Mouse (Mus musculus): ENCODE measurements around the gene Gm43552.
"Not testable (repeated sequence)": the region's sequence is repeated elsewhere in the genome, so short reads cannot be mapped to it uniquely, and the experiment has no call there.

Gene Gm43552

GRCm38 (mm10) chr5:65491767-65492715 is 592 bp downstream of the Gm43552 start:
- DNase-seq, result peak; percentile 76

DNA sequence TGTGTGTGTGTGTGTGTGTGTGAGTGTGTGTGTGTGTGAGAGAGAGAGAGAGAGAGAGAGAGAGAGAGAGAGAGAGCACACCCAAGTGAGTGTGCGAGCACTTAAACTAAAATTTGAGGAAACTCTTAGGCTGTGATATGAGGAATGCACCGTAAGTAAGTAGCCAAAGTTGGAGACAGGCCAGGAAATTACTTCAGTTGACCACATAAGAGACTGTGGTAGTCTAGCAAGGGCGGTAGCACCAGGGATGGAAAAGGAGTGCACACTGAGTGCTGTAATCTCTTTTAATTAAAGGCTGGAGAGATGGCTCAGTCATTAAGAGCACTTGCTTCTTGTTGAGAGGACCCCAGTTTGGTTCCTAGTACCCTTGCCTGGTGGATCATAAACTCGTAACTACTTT is 2.8 kb downstream of the Gm43552 start:
- peak; percentile 92 for DNase-seq

GRCm38 (mm10) chr5:65488725-65489124 is 3.9 kb downstream of the Gm43552 start:
- no peak for DNase-seq

DNA sequence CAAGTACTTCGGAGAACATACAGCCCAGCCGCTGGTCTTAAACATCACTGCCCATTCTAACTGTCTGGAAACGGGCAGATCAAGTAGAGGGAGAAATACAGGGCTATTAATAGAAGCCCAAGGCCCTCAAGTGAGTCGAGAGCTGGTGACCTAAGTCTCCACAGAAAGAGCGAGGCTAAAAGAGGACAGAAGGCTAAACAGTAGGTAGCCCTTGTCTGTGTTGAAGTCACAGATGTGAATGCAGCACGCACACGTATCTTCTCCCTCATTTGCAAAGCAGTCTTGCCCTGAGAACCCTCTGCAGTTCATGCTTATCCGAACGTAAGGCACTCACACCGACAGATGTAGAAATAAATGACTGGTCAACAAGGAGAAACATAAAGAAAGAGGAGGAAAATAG is 5.3 kb downstream of the Gm43552 start:
- DNase-seq, result peak; percentile 46

- DNase-seq, result no peak
Measured at GRCm38 (mm10) chr5:65486514-65486913, 6.1 kb downstream of the Gm43552 start.

DNA sequence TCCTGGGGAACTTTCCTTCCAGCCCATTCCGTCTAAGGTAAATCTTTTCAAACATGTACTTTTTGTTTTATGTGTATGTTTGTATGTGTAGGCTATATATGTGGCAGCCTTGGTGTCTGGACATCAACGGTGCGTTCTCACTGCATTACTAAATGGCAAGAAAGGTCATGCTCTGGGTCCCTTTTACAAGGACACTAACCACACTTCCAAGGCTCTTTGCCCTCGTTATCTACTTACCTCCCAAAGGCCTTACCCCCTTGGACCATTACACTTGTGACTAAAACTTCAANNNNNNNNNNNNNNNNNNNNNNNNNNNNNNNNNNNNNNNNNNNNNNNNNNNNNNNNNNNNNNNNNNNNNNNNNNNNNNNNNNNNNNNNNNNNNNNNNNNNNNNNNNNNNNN is 9.6 kb downstream of the Gm43552 start:
- no peak for DNase-seq

GRCm38 (mm10) chr5:65480511-65480910 is 12.1 kb downstream of the Gm43552 start:
- no peak for DNase-seq

DNA sequence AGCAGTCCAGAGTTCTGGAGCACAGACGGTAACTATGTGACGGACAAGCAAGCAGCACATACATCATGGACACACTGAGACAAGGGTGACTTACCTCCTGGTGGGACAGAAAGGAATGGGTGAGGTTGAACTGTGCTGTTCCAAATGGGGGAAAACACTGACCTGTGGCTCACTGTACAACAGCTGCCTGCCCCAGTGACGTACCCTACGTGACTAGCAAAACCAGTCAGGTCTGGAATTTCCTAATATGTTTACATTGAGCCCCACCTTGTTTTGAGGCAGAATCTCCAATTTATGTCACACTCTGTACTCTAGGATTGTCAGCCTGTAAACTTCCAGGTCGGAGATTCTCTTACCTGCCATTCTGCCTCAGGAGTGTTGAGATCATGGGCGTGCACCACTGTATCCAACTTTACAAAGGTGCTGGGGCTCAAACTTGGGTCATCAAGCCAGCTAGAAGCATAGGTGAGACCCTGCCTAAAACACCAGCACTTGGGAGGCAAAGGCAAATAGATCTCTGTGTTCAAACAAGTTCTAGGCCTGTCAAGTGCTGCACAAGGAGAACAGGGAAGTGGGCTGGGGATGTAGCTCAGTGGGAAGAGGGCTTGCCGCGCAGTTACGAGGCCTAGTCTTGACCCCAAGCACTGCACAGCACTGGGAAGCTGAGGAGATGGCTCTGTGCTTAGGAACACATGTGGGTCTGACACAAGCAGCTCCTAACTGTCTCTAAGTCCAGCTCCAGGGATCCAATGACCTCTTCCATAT is 12.8 kb downstream of the Gm43552 start:
- DNase-seq, result no peak

GRCm38 (mm10) chr5:65478224-65478623 is 14.4 kb downstream of the Gm43552 start:
- peak; percentile 64 for DNase-seq

DNA sequence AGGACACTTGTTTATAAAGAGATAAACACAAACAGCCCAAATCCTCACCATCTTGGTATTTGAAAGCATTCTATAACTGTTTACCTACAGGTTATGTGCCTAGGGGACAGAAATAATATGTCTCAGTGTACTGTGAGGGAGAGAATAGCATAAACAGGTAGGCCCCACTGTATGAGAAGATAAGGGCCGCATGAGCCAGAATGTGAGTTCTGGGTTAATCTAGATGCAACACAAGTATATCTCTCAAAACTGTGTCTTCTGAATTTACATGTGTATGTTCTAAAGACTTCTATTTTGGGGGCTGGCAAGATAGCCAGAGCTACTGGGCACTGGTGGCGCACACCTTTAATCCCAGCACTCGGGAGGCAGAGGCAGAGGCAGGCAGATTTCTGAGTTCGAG is 15.9 kb downstream of the Gm43552 start:
- DNase-seq, result not testable (repeated sequence)

DNA sequence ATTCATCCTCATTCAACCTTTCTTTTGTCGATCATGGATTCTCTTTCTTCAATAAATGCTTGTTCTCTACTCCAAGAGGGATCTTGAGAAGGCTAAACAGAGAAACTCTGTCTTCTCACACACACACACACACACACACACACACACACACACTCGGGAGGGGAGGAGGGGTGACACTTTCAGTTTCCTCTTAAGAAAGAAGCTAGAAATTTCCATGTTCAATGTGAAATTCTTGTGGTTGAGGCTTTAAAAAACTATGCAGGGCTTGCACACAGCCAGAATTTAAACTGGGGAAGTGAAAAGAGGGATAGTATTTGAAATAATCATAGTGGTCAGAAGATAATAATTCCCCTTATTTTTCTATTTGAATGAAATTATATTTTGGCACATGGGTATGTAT is 16.8 kb downstream of the Gm43552 start:
- peak; percentile 56 for DNase-seq

DNA sequence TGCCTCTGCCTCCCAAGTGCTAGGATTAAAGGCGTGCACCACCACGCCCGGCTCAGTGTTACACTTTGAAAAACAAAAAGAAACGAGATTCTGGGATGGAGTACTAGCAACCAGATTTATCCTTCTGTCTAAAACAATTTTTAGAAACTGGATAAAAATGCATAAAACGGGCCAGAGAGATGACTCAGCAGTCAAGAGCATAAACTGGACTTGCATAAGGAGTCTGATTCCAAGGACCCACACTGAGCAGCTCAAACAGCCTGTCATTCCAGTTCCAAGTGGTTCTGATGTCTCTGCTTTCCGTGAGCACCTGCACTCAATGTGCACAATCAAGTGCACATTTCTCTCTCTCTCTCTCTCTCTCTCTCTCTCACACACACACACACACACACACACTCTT is 22.9 kb downstream of the Gm43552 start:
- peak; percentile 42 for DNase-seq

DNA sequence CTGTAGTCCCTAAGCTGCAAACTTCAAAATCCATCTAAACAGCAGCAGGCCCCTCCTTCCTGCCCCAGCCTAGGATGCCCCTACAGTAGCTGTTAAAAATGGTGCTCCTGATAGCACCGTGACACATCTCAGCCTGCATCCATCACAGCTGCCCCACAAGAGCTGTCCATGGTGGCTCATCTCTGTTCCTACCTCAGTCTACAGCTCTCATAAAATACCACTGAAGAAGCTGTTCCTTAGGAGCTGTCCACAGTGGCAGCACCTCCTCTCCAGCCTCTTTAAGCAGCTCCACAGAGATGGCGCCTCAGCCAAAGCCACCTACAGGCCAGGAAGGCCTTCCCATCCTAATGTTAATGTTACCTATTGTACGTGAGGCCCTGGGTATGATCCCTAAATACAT is 25.7 kb downstream of the Gm43552 start:
- no peak for DNase-seq

GRCm38 (mm10) chr5:65460361-65460760 is 32.3 kb downstream of the Gm43552 start:
- no peak for DNase-seq

- DNase-seq, result no peak
Measured at GRCm38 (mm10) chr5:65459454-65459853, 33.2 kb downstream of the Gm43552 start.

- DNase-seq, result no peak
Measured at GRCm38 (mm10) chr5:65457846-65458245, 34.8 kb downstream of the Gm43552 start.

DNA sequence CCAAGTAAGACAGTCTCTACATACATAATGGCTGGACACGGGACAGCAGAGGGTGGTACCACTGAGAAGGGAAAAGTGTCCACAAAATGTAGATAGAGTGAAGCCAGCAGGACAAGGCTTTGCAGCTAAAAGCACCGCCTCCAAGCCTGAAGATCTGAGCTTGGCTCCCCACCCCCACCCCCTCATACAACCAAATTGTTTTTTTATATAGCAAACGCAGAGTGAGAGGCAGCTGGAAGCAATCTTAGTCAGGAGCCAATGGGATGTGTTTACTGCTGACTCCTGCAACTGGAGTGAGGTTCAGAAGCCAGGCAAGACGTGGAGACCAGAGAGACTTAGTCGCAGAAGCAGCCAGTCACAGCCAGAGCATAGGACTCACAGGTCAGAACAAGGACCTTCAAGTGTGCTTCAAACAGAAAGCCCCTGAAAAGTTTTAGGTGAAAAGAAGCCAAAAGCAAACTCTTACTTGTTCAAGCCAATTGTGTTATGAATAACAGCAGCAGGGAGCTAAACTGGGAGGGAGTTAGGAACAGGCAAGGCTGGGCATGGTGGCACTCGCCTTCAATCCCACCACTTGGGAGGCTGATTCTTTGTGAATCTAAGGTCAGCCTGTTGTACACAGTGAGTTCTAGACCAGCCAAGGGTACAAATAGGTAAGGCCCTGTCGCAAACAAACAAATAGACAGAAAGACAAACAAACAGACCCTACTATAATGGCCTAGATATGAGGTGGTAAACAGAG is 35.4 kb downstream of the Gm43552 start:
- DNase-seq, result peak; percentile 62

DNA sequence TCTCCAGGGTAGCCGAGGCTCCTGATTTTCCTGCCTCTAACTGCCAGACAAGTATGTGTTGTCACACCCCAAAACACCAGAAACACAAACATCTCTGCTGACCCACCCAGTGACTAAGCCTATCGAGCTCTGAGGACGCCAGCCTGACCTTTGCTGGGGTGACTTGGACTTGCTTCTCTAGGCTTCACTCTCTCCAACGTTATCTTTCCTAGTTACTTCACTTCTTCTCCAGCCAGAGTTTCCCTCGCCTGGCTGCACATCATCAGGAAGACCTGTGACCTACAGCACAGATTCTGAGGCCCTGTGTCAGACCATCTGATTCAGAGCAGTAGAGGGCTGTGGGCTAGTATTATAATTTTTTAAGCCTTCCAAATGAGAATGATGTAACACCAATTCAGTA is 37.9 kb downstream of the Gm43552 start:
- DNase-seq, result peak; percentile 41

- DNase-seq, result no peak
Measured at GRCm38 (mm10) chr5:65448941-65449340, 43.7 kb downstream of the Gm43552 start.

DNA sequence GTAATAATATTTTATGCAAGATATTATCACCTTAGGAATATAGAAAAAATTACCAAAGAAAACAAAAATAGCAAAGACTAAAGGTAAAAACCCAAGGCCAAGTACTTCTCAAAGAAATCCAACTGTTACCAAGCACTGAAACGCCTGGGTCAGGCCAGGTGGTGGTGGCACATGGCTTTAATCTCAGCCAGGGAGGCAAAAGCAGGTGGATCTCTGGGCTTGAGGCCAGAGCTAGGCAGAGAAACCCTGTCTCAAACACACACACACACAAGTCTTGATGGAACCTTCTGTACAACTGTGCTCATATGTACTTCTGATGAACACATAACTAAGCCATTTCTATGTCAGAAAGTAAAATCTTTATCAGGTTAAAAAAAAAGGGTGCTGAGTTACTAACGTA is 44.8 kb downstream of the Gm43552 start:
- DNase-seq, result no peak

DNA sequence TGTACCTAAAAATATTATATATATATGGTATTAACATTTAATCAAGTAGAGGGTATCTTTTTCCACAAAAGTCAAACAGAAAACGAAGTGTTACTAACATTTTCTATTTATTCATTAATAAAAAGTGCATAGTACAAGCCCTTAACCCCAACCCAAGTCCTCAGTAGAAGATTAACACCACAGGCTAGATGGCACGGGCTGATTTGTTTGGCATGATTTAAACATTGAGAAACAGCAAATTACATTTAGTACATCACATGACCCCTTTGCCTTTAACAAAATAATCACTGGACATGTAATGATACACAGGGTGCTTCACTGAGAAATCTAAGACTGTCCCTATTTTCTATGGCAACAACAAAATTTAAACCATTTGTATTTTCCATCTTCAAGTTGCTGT is 45.9 kb downstream of the Gm43552 start:
- no peak for DNase-seq

DNA sequence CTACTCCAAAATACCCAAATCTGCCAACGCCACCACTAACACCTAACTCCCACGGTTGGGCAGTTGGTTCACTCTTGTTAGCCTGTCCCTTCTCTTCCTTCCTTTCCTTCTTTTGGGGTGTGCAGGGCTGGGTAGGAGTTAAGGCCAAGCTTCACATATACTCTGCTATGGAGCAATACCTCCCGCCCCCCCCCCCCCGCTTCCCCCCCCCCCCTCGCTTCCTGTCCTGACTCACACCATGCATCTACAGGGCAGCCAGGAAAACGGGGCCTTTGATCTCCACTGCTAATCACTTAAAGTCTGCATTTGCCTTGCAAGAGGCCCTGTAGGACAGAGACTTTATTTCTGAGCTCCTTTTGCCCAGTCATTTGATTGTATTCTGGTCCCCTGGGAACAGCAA is 47.7 kb downstream of the Gm43552 start:
- DNase-seq, result no peak

DNA sequence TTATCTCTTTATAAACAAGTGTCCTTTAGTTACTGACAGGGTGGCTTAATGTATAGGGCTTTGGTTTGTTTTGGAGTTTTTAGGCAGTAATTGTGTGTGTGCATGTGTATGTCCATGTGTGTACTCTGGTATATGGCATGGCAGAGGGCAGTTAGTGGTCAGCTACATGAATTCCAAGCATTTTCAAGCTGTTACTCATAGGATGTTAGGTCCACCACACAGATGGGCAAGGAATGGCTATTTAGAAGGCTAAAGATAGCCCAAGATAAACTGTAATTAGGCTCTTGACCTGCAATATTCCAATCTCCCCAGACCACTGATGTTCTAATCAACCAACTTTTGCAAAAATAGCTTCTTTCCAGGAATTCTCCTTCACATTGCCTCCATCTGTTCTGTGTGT is 54.6 kb downstream of the Gm43552 start:
- no peak for DNase-seq
